Mouse (Mus musculus): ENCODE data around the gene Mthfd1l.

DNA sequence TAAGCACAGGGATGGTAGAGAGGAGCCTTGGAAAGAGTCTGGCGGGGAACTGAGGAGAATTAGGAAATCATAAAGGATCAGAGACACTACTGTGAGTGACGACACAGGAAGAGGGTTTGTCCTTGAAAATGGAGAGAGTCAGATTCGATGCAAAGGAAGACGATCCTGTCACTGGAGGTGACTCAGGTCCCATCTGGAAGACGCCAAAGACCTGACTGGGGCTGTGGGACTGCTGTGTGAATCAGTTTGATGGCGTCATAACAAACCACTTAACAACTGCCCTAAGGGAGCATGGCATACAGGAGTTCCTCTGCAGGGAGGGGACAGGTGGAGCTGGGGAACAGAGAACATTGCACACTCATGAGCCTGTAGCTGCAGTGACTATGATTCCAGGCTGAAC is 30.6 kb upstream of the Mthfd1l start:
- TF ChIP-seq POLR2A (IDR thresholded peaks at IDR 0.05; ENCODE audit: control insufficient read depth, low read depth, low read length) (no peak), CTCF (IDR thresholded peaks at IDR 0.05; ENCODE audit: control insufficient read depth, insufficient read depth, insufficient replicate concordance, low read depth, low read length) (no peak)
